Mouse (Mus musculus) mesoderm, embryonic 11.5 days (tissue): Measurements from ENCODE around the gene Phc3.

Experiments
- DNase-seq: peaks from one replicate; pipeline ENCODE4 v3.0.0-alpha.2; 2012; ENCODE audit warnings: low read depth, low spot score

The Phc3 gene

GRCm38 (mm10) chr3:30969104-30969581 lies at the start of gene Phc3:
Phc3 (minus strand) TSS chr3:30969415.
- peak; percentile 97 for DNase-seq

GRCm38 (mm10) chr3:31017652-31018051 lies 48.4 kb upstream of the Phc3 start:
- no peak for DNase-seq

GRCm38 (mm10) chr3:31016594-31017196 lies 47.5 kb upstream of the Phc3 start:
- DNase-seq: peak; percentile 67

GRCm38 (mm10) chr3:31015682-31016443 lies 46.6 kb upstream of the Phc3 start:
- no peak for DNase-seq

GRCm38 (mm10) chr3:31014374-31014773 lies 45.2 kb upstream of the Phc3 start:
- DNase-seq: no peak

GRCm38 (mm10) chr3:31004320-31005209 lies 35.4 kb upstream of the Phc3 start:
- no peak for DNase-seq

- no peak for DNase-seq
Observed at GRCm38 (mm10) chr3:31001048-31001676, 31.9 kb upstream of the Phc3 start.

- no peak for DNase-seq
Observed at GRCm38 (mm10) chr3:31000018-31000407, 30.8 kb upstream of the Phc3 start.

- DNase-seq: no peak
Observed at GRCm38 (mm10) chr3:30999401-31000017, 30.3 kb upstream of the Phc3 start.

- DNase-seq: peak; percentile 49
Observed at GRCm38 (mm10) chr3:30996688-30997014, 27.4 kb upstream of the Phc3 start.

- peak; percentile 49 for DNase-seq
Observed at GRCm38 (mm10) chr3:30995899-30996687, 26.9 kb upstream of the Phc3 start.

GRCm38 (mm10) chr3:30995283-30995898 lies 26.2 kb upstream of the Phc3 start, which contains the start of gene Prkci:
Prkci (plus strand) TSS chr3:30995747.
- peak; percentile 95 for DNase-seq

- DNase-seq: no peak
Observed at GRCm38 (mm10) chr3:30994859-30995258, 25.6 kb upstream of the Phc3 start.

GRCm38 (mm10) chr3:30993066-30993573 lies 23.9 kb upstream of the Phc3 start:
- no peak for DNase-seq

GRCm38 (mm10) chr3:30992161-30992560 lies 22.9 kb upstream of the Phc3 start:
- DNase-seq: no peak

GRCm38 (mm10) chr3:30987396-30988318 lies 18.4 kb upstream of the Phc3 start:
- no peak for DNase-seq

- DNase-seq: peak; percentile 47
Observed at GRCm38 (mm10) chr3:30982924-30983536, 13.8 kb upstream of the Phc3 start.
